Mouse (Mus musculus): ENCODE measurements around the gene Fam120b. TPM values are rescaled to one million over a fixed set of nuclear protein-coding genes. Genes with fewer than 3 reads are reported as not detected.

The Fam120b gene
- total and polyA plus RNA-seq, 3 experiments, result 9.8 to 10.5 TPM; not detected in 1

DNA sequence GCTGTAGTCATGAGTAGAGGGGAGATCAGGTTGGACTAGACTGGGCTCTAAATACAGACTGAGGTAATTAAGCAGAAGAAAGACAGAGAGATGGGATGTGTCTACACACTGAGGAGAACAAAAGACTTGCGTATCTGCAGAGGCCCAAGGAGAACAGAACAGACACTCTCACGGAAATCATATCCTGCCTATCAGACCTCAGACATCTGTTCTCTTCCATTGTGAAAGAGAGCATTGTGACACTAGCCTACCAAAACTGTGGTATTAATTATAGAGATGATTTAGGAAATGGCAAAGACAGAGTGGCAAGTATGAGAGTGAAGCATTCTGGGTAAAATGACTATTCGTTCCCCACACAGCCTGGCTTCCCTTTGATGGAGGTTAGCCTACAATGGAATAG is 40.9 kb upstream of the Fam120b start:
- Histone ChIP-seq H3K79me2 (ENCODE audit: control insufficient read depth, insufficient read depth, low read length, poor library complexity) (no peaks in the 10 kb centered on the region), H3K4me3 (ENCODE audit: control insufficient read depth in 1 of 2, insufficient read depth in 1 of 2, low read depth in 2 of 2, low read length in 2 of 2) (no peak overlapping the region), H3K9ac (ENCODE audit: control insufficient read depth, low read depth, low read length, poor library complexity, severe bottlenecking) (no peak overlapping the region), H3K27me3 (ENCODE audit: control insufficient read depth in 1 of 2, insufficient read depth in 2 of 2, low read length in 2 of 2) (peaks cover 0 to 2% of the 10 kb centered on the region in 2 experiments; a peak in 3 of 4 replicates), H3K36me3 (ENCODE audit: control insufficient read depth in 1 of 2, insufficient read depth in 2 of 2, low read length in 2 of 2) (no peaks in the 10 kb centered on the region), H3K9me3 (replicated peaks; ENCODE audit: insufficient read depth, low read length) (no peaks in the 10 kb centered on the region), H3K4me1 (ENCODE audit: control insufficient read depth in 1 of 2, insufficient read depth in 2 of 2, low read length in 2 of 2) (no peaks in the 10 kb centered on the region), H3K27ac (ENCODE audit: control insufficient read depth, low read depth, low read length) (no peak overlapping the region)
- no peak for TF ChIP-seq CHD1 (IDR thresholded peaks at IDR 0.05; ENCODE audit: low read depth, low read length)
- TF ChIP-seq ELF1 (IDR thresholded peaks at IDR 0.05; ENCODE audit: low read depth, low read length), result no peak
- TF ChIP-seq USF1 (IDR thresholded peaks at IDR 0.05; ENCODE audit: low read depth, low read length), result no peak
- TF ChIP-seq SMC3 (IDR thresholded peaks at IDR 0.05; ENCODE audit: low read depth, low read length), result no peak
- no peak for TF ChIP-seq GATA1 (IDR thresholded peaks at IDR 0.05; ENCODE audit: low read depth, low read length)
- TF ChIP-seq KAT2A (conservative IDR thresholded peaks at IDR 0.05; ENCODE audit: low read depth, low read length), result no peak
- TF ChIP-seq ZC3H11A (IDR thresholded peaks at IDR 0.05; ENCODE audit: low read depth, low read length), result no peak
- TF ChIP-seq HCFC1 (IDR thresholded peaks at IDR 0.05; ENCODE audit: low read depth, low read length), result no peak
- no peak for DNase-seq (ENCODE audit: low read depth, low spot score)

DNA sequence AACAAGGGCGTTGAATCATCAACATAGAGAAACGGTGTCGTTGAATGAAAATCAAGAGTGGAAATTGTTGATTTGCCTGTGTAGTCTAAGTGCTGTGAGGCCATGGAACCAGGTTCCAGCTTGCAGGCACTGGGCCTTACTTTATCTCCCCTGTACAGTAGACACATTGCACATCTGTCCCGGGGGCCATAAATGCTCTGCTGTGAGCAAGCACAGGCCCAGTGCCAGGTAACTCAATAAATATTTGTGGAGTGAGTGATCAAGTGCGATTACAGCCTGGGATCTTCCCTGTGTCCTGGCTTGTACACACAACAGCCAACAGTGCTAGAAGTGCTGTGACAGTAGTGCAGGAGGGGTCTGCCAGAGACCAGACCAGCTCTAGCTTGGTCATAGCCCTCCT is 39.5 kb upstream of the Fam120b start:
- Histone ChIP-seq H3K9me3 (replicated peaks; ENCODE audit: insufficient read depth, low read length) (no peaks in the 10 kb centered on the region), H3K79me2 (ENCODE audit: control insufficient read depth, insufficient read depth, low read length, poor library complexity) (no peaks in the 10 kb centered on the region), H3K9ac (ENCODE audit: control insufficient read depth, low read depth, low read length, poor library complexity, severe bottlenecking) (no peak overlapping the region), H3K4me3 (ENCODE audit: control insufficient read depth in 1 of 2, insufficient read depth in 1 of 2, low read depth in 2 of 2, low read length in 2 of 2) (no peak overlapping the region), H3K4me1 (ENCODE audit: control insufficient read depth in 1 of 2, insufficient read depth in 2 of 2, low read length in 2 of 2) (no peaks in the 10 kb centered on the region), H3K27ac (ENCODE audit: control insufficient read depth, low read depth, low read length) (no peak overlapping the region), H3K36me3 (ENCODE audit: control insufficient read depth in 1 of 2, insufficient read depth in 2 of 2, low read length in 2 of 2) (no peaks in the 10 kb centered on the region), H3K27me3 (ENCODE audit: control insufficient read depth in 1 of 2, insufficient read depth in 2 of 2, low read length in 2 of 2) (peaks cover 0 to 2% of the 10 kb centered on the region in 2 experiments; a peak in 2 of 4 replicates)
- no peak for DNase-seq (ENCODE audit: low read depth, low spot score)
- TF ChIP-seq ZKSCAN1 (IDR thresholded peaks at IDR 0.05; ENCODE audit: low read depth, low read length) (no peak), KAT2A (conservative IDR thresholded peaks at IDR 0.05; ENCODE audit: low read depth, low read length) (no peak), EP300 (IDR thresholded peaks at IDR 0.05; ENCODE audit: low read depth in 1 of 2, low read length in 2 of 2) (no peak), POLR2AphosphoS2 (IDR thresholded peaks at IDR 0.05; ENCODE audit: low read length) (no peak), POLR2AphosphoS5 (IDR thresholded peaks at IDR 0.05; ENCODE audit: borderline replicate concordance, low read depth, low read length) (no peak), MAX (IDR thresholded peaks at IDR 0.05; ENCODE audit: low read length) (no peak), GATA1 (IDR thresholded peaks at IDR 0.05; ENCODE audit: low read depth, low read length) (no peak), NRF1 (IDR thresholded peaks at IDR 0.05; ENCODE audit: insufficient read depth, low read depth, low read length, poor library complexity, severe bottlenecking) (no peak), MAZ (IDR thresholded peaks at IDR 0.05; ENCODE audit: low read depth, low read length) (no peak)

DNA sequence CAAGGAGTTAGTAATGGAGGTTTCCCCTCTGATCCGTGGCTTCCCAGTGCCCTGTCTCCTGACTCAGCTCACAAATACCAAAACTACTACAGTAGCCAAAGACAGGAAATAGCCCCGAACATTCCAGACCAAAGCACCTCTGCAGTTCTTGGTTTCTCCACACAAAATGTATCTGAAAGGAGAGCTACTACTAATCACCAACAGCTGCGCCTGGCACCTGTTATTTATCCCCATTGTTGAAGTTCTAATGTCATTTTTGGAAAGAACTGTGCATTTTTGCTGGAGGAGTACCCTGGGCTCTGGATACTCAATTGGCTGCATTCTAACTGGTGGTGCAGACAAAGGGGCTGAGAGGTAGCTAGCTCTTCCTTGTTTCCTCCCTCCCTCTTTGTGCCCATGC is 38.9 kb upstream of the Fam120b start:
- TF ChIP-seq POLR2AphosphoS2 (IDR thresholded peaks at IDR 0.05; ENCODE audit: low read length) (no peak), RAD21 (IDR thresholded peaks at IDR 0.05; ENCODE audit: low read depth, low read length) (no peak), ZMIZ1 (IDR thresholded peaks at IDR 0.05; ENCODE audit: low read depth, low read length) (no peak), POLR2AphosphoS5 (IDR thresholded peaks at IDR 0.05; ENCODE audit: borderline replicate concordance, low read depth, low read length) (no peak), MYB (IDR thresholded peaks at IDR 0.05; ENCODE audit: low read depth, low read length) (no peak), ZKSCAN1 (IDR thresholded peaks at IDR 0.05; ENCODE audit: low read depth, low read length) (no peak), ZNF384 (IDR thresholded peaks at IDR 0.05; ENCODE audit: low read depth, low read length) (no peak), ZC3H11A (IDR thresholded peaks at IDR 0.05; ENCODE audit: low read depth, low read length) (no peak), CTCF (IDR thresholded peaks at IDR 0.05 in 2 of 3, conservative IDR thresholded peaks at IDR 0.05 in 1 of 3; ENCODE audit: control insufficient read depth in 1 of 3, insufficient read depth in 1 of 3, low read depth in 2 of 3, low read length in 3 of 3, poor library complexity in 1 of 3, severe bottlenecking in 1 of 3) (no peak), KAT2A (conservative IDR thresholded peaks at IDR 0.05; ENCODE audit: low read depth, low read length) (no peak), TBP (IDR thresholded peaks at IDR 0.05; ENCODE audit: low read depth, low read length) (no peak)
- no peak for DNase-seq (ENCODE audit: low read depth, low spot score)
- H3K27me3 ChIP-seq (ENCODE audit: control insufficient read depth in 1 of 2, insufficient read depth in 2 of 2, low read length in 2 of 2), result peaks cover 0 to under 1% of the 10 kb centered on the region in 2 experiments; a peak in 2 of 4 replicates
- no peak overlapping the region for H3K27ac ChIP-seq (ENCODE audit: control insufficient read depth, low read depth, low read length)
- H3K36me3 ChIP-seq (ENCODE audit: control insufficient read depth in 1 of 2, insufficient read depth in 2 of 2, low read length in 2 of 2), result no peaks in the 10 kb centered on the region
- H3K9me3 ChIP-seq (replicated peaks; ENCODE audit: insufficient read depth, low read length), result no peaks in the 10 kb centered on the region
- H3K79me2 ChIP-seq (ENCODE audit: control insufficient read depth, insufficient read depth, low read length, poor library complexity), result no peaks in the 10 kb centered on the region
- no peak overlapping the region for H3K9ac ChIP-seq (ENCODE audit: control insufficient read depth, low read depth, low read length, poor library complexity, severe bottlenecking)
- no peak overlapping the region for H3K4me3 ChIP-seq (ENCODE audit: control insufficient read depth in 1 of 2, insufficient read depth in 1 of 2, low read depth in 2 of 2, low read length in 2 of 2)
- no peaks in the 10 kb centered on the region for H3K4me1 ChIP-seq (ENCODE audit: control insufficient read depth in 1 of 2, insufficient read depth in 2 of 2, low read length in 2 of 2)

Data from MEL (cell line).